Mouse (Mus musculus) layer of hippocampus, adult 18-20 months (tissue): ENCODE data around the gene Ndufa13. TPM values are rescaled to one million over a fixed set of nuclear protein-coding genes. Genes with fewer than 3 reads are reported as not detected.

Experiments
- DNase-seq, 2 experiments: peaks; one replicate each; pipeline ENCODE4 v3.0.0; 2022; ENCODE audit warnings: low spot score in 2 of 2
- total RNA-seq, 2 experiments: library from RNA; stranded (reverse); gene quantifications; 2 replicates each; pipeline ENCODE4 v1.2.3; 2021

Ndufa13 gene
- total RNA-seq, 2 experiments from 2014 or later, result 154 to 158 TPM

- DNase-seq, result no peak
These were observed 54.9 kb downstream of the Ndufa13 start for GRCm38 (mm10) chr8:69847167-69848065.

Other genes starting within 250 kb of the Ndufa13 start
- 1 to 10 TPM; 5.5 TPM for gene Zfp964, start 248.1 kb downstream of the Ndufa13 start, total RNA-seq
- gene Zfp869, start 191.8 kb downstream of the Ndufa13 start, total RNA-seq, result 10 to 100 TPM; 19.5 to 21.2 TPM
- 1 to 10 TPM; 4.6 to 5.0 TPM for gene Zfp963, start 152.6 kb downstream of the Ndufa13 start, total RNA-seq
- 1 to 10 TPM in 1 of 2 experiments, under 1 TPM in 1; 0.91 to 3.0 TPM for gene Gm20422, start 127.7 kb downstream of the Ndufa13 start, total RNA-seq
- 10 to 100 TPM; 36.0 to 37.2 TPM for gene Atp13a1, start 111.4 kb downstream of the Ndufa13 start, total RNA-seq
- 10 to 100 TPM; 25.6 to 27.0 TPM for gene Zfp866, start 111.4 kb downstream of the Ndufa13 start, total RNA-seq
- 10 to 100 TPM; 12.1 to 13.3 TPM for gene Gmip, start 93.9 kb downstream of the Ndufa13 start, total RNA-seq
- gene Lpar2, start 80.1 kb downstream of the Ndufa13 start, total RNA-seq, result under 1 TPM; 0.43 to 0.50 TPM
- gene Pbx4, start 70.1 kb downstream of the Ndufa13 start, total RNA-seq, result 10 to 100 TPM; 12.4 to 14.0 TPM
- gene Cilp2, start 14.9 kb downstream of the Ndufa13 start, total RNA-seq, result under 1 TPM; 0.48 to 0.59 TPM
- under 1 TPM; 0.25 to 0.33 TPM for gene Tssk6, start 374 bp downstream of the Ndufa13 start, total RNA-seq
- gene Yjefn3, start 154 bp upstream of the Ndufa13 start, total RNA-seq, result 10 to 100 TPM; 37.5 to 39.6 TPM
- gene Gatad2a, start 93.8 kb upstream of the Ndufa13 start, total RNA-seq, result 10 to 100 TPM; 32.5 to 37.3 TPM
- 10 to 100 TPM; 70.4 to 72.5 TPM for gene Mau2, start 140.2 kb upstream of the Ndufa13 start, total RNA-seq
- 10 to 100 TPM; 48.3 to 51.7 TPM for gene Sugp1, start 140.3 kb upstream of the Ndufa13 start, total RNA-seq
- gene Tm6sf2, start 170.4 kb upstream of the Ndufa13 start, total RNA-seq, result 1 to 10 TPM; 5.3 to 7.5 TPM
- gene Hapln4, start 180.9 kb upstream of the Ndufa13 start, total RNA-seq, result 100 to 1,000 TPM in 1 of 2 experiments, 10 to 100 TPM in 1; 89.6 to 104 TPM
- 100 to 1,000 TPM; 122 to 124 TPM for gene Ncan, start 218.3 kb upstream of the Ndufa13 start, total RNA-seq
- gene Nr2c2ap, start 228.8 kb upstream of the Ndufa13 start, total RNA-seq, result 10 to 100 TPM; 28.1 to 30.1 TPM
- 10 to 100 TPM; 16.0 to 16.4 TPM for gene Rfxank, start 236.6 kb upstream of the Ndufa13 start, total RNA-seq
- gene Borcs8, start 236.9 kb upstream of the Ndufa13 start, total RNA-seq, result 10 to 100 TPM; 45.3 to 47.7 TPM
- under 1 TPM; 0.28 to 0.57 TPM for gene Mef2b, start 237.2 kb upstream of the Ndufa13 start, total RNA-seq